Mouse (Mus musculus): ENCODE measurements around the gene Jagn1. TPM values are rescaled to one million over a fixed set of nuclear protein-coding genes. Genes with fewer than 3 reads are reported as not detected.
A peak's percentile ranks its signal among the peaks of the same experiment; 100 is the strongest.

Gene Jagn1
- polyA plus RNA-seq, 1 experiment from 2014 or later = 75.0 TPM

GRCm38 (mm10) chr6:113457952-113458534, 15.7 kb downstream of the Jagn1 start, which contains the start of gene Il17re:
Gene Il17re, plus strand, starts transcription at chr6:113458484.
- Histone ChIP-seq H3K4me3 (peak within 1 kb of the TSS; percentile 6; the same call in 1 of the 2 replicates), H3K27ac (no peak within 1 kb of the TSS), H3K4me2 (replicated peaks) (no peak within 1 kb of the TSS), H3K9me3 (no peaks in the 10 kb centered on the region), H3K9ac (no peak within 1 kb of the TSS), H3K4me1 (no peaks in the 10 kb centered on the region), H3K27me3 (no peaks in the 10 kb centered on the region), H3K36me3 (no peaks in the 10 kb centered on the region)
- no peak for ATAC-seq (ENCODE audit: insufficient number of reproducible peaks, insufficient read depth, low FRiP score, low TSS enrichment)
- WGBS = 51% methylated on average over 10 of the region's 10 CpGs

GRCm38 (mm10) chr6:113458635-113459034, 16.3 kb downstream of the Jagn1 start:
- no peak overlapping the region for H3K9ac ChIP-seq
- no peaks in the 10 kb centered on the region for H3K27me3 ChIP-seq
- peak overlapping the region; percentile 6; the same call in 1 of the 2 replicates for H3K4me3 ChIP-seq
- H3K36me3 ChIP-seq = no peaks in the 10 kb centered on the region
- H3K9me3 ChIP-seq = no peaks in the 10 kb centered on the region
- H3K4me2 ChIP-seq (replicated peaks) = no peak overlapping the region
- H3K4me1 ChIP-seq = no peaks in the 10 kb centered on the region
- no peak overlapping the region for H3K27ac ChIP-seq
- 0 out of 2 replicates have a peak, but pooled peaks have one; percentile 64 for ATAC-seq (ENCODE audit: insufficient number of reproducible peaks, insufficient read depth, low FRiP score, low TSS enrichment)
- 65% methylated on average over 10 of the region's 10 CpGs for WGBS

DNA sequence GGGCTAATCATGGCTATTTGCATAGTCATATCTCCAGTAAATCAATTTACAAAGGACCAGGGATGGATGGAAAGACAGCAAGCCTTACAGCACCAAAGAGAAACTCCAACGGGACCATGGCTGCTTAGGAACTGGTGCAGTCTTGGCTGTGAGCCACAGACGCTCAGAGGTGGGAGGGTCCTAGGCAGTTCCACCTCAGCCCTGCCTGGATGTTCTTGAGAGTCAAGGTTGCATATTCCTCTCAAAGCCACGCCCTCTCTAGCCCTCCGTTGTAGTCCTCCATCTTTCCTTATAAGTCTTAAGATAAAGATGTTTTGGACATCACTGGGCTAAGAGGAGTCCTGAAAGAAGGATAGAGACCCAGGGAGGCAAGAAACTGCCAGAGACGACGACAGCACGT, 21.7 kb downstream of the Jagn1 start:
- Histone ChIP-seq H3K9ac (no peak overlapping the region), H3K36me3 (no peaks in the 10 kb centered on the region), H3K4me3 (no peak overlapping the region), H3K9me3 (no peaks in the 10 kb centered on the region), H3K27me3 (peaks cover 3% of the 10 kb centered on the region; the same call in 1 of the 2 replicates), H3K4me1 (peaks cover under 1% of the 10 kb centered on the region; the same call in 1 of the 2 replicates), H3K27ac (no peak overlapping the region), H3K4me2 (replicated peaks) (no peak overlapping the region)
- 67% methylated on average over 7 of the region's 7 CpGs for WGBS
- no peak for ATAC-seq (ENCODE audit: insufficient number of reproducible peaks, insufficient read depth, low FRiP score, low TSS enrichment)

GRCm38 (mm10) chr6:113465602-113466001, 23.2 kb downstream of the Jagn1 start:
- no peak for ATAC-seq (ENCODE audit: insufficient number of reproducible peaks, insufficient read depth, low FRiP score, low TSS enrichment)
- Histone ChIP-seq H3K27me3 (peaks cover 18% of the 10 kb centered on the region), H3K36me3 (no peaks in the 10 kb centered on the region), H3K4me3 (no peak overlapping the region), H3K27ac (no peak overlapping the region), H3K9me3 (no peaks in the 10 kb centered on the region), H3K9ac (no peak overlapping the region), H3K4me1 (peaks cover 10% of the 10 kb centered on the region), H3K4me2 (replicated peaks) (no peak overlapping the region)
- WGBS = 53% methylated on average over 5 of the region's 5 CpGs

GRCm38 (mm10) chr6:113468512-113468911, 26.1 kb downstream of the Jagn1 start:
- peaks cover 32% of the 10 kb centered on the region for H3K27me3 ChIP-seq
- H3K4me2 ChIP-seq (replicated peaks) = 0 out of 2 replicates have a peak overlapping the region, but pooled peaks have one; percentile 71
- no peak for ATAC-seq (ENCODE audit: insufficient number of reproducible peaks, insufficient read depth, low FRiP score, low TSS enrichment)
- no peak overlapping the region for H3K4me3 ChIP-seq
- peak overlapping the region; percentile 4; the same call in 1 of the 2 replicates for H3K9ac ChIP-seq
- no peak overlapping the region for H3K27ac ChIP-seq
- peaks cover 14% of the 10 kb centered on the region for H3K4me1 ChIP-seq
- no peaks in the 10 kb centered on the region for H3K36me3 ChIP-seq
- H3K9me3 ChIP-seq = no peaks in the 10 kb centered on the region
- WGBS = 62% methylated on average over 3 of the region's 3 CpGs

- H3K27ac ChIP-seq = no peak overlapping the region
- no peak for ATAC-seq (ENCODE audit: insufficient number of reproducible peaks, insufficient read depth, low FRiP score, low TSS enrichment)
- WGBS = 6% methylated on average over 9 of the region's 9 CpGs
Measured at GRCm38 (mm10) chr6:113469021-113469420, 26.7 kb downstream of the Jagn1 start.

GRCm38 (mm10) chr6:113469432-113469831, 27.1 kb downstream of the Jagn1 start:
- no peak overlapping the region for H3K27ac ChIP-seq
- H3K9me3 ChIP-seq = no peaks in the 10 kb centered on the region
- ATAC-seq (ENCODE audit: insufficient number of reproducible peaks, insufficient read depth, low FRiP score, low TSS enrichment) = 0 out of 2 replicates have a peak, but pooled peaks have one; percentile 47

More at GRCm38 (mm10) chr6:113469021-113469420, 26.7 kb downstream of the Jagn1 start:
- Histone ChIP-seq H3K9me3 (no peaks in the 10 kb centered on the region), H3K4me2 (replicated peaks) (peak overlapping the region; percentile 71), H3K4me3 (peak overlapping the region; percentile 36), H3K4me1 (peaks cover 14% of the 10 kb centered on the region), H3K36me3 (no peaks in the 10 kb centered on the region), H3K9ac (peak overlapping the region; percentile 27; the same call in 1 of the 2 replicates), H3K27me3 (peaks cover 32% of the 10 kb centered on the region)

GRCm38 (mm10) chr6:113471297-113471936, 29.0 kb downstream of the Jagn1 start, which contains the start of gene Il17rc:
Gene Il17rc, plus strand, starts transcription at chr6:113471427.
- WGBS = 22% methylated on average over 12 of the region's 12 CpGs
- Histone ChIP-seq H3K4me3 (no peak within 1 kb of the TSS), H3K36me3 (no peaks in the 10 kb centered on the region), H3K9me3 (no peaks in the 10 kb centered on the region), H3K27ac (no peak within 1 kb of the TSS), H3K9ac (0 out of 2 replicates have a peak within 1 kb of the TSS, but pooled peaks have one; percentile 2), H3K27me3 (peaks cover 32% of the 10 kb centered on the region), H3K4me2 (replicated peaks) (peak within 1 kb of the TSS; percentile 30), H3K4me1 (peaks cover 14% of the 10 kb centered on the region)
- no peak for ATAC-seq (ENCODE audit: insufficient number of reproducible peaks, insufficient read depth, low FRiP score, low TSS enrichment)

More at GRCm38 (mm10) chr6:113469432-113469831, 27.1 kb downstream of the Jagn1 start:
- under 1% methylated on average over 31 of the region's 31 CpGs for WGBS
- Histone ChIP-seq H3K36me3 (no peaks in the 10 kb centered on the region), H3K4me1 (peaks cover 14% of the 10 kb centered on the region), H3K4me3 (peak overlapping the region; percentile 36), H3K4me2 (replicated peaks) (peak overlapping the region; percentile 71), H3K27me3 (peaks cover 32% of the 10 kb centered on the region), H3K9ac (peak overlapping the region; percentile 27; the same call in 1 of the 2 replicates)

DNA sequence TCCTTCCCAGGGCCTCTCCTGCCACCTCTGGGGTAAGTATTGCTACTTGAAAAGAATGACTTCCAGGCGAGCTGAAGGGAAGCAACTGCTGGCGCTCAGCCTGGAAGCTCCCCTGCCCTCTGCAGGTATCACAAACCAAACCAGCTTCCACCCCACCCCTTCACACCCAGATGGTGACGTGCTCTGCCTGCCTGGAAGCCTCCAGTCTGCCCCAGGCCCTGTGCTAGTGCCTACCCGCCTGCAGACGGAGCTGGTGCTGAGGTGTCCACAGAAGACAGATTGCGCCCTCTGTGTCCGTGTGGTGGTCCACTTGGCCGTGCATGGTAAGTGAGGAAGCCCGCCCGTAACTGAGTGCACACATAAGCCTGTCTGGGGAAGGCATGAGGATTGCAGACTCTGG, 29.7 kb downstream of the Jagn1 start:
- Histone ChIP-seq H3K9me3 (no peaks in the 10 kb centered on the region), H3K27me3 (peaks cover 32% of the 10 kb centered on the region), H3K9ac (0 out of 2 replicates have a peak overlapping the region, but pooled peaks have one; percentile 2), H3K4me1 (peaks cover 14% of the 10 kb centered on the region), H3K27ac (no peak overlapping the region), H3K36me3 (no peaks in the 10 kb centered on the region), H3K4me2 (replicated peaks) (no peak overlapping the region), H3K4me3 (no peak overlapping the region)
- no peak for ATAC-seq (ENCODE audit: insufficient number of reproducible peaks, insufficient read depth, low FRiP score, low TSS enrichment)
- WGBS = 66% methylated on average over 10 of the region's 10 CpGs

DNA sequence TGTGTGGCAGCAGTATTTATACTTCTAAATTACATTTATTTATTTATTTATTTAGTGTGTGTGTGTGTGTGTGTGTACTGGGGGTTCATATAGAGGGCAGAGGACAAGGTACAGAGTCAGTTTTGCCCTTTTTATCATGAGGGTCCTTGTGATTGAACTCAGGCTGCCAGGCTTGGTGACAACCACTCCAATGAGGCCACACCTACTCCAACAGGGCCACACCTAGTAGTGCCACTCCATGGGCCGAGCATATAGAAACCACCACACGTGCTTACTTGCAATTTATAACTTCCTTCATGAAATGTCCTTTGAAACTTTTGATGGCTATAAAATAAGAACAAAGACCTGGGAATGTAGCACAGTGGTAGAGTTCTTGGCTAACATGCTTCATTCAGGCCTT, 30.9 kb downstream of the Jagn1 start:
- Histone ChIP-seq H3K9me3 (no peaks in the 10 kb centered on the region), H3K9ac (no peak overlapping the region), H3K4me2 (replicated peaks) (no peak overlapping the region), H3K4me3 (no peak overlapping the region), H3K27ac (no peak overlapping the region), H3K27me3 (peaks cover 32% of the 10 kb centered on the region), H3K4me1 (peaks cover 14% of the 10 kb centered on the region), H3K36me3 (no peaks in the 10 kb centered on the region)
- ATAC-seq (ENCODE audit: insufficient number of reproducible peaks, insufficient read depth, low FRiP score, low TSS enrichment) = no peak
- WGBS = 89% methylated on average over 2 of the region's 2 CpGs

DNA sequence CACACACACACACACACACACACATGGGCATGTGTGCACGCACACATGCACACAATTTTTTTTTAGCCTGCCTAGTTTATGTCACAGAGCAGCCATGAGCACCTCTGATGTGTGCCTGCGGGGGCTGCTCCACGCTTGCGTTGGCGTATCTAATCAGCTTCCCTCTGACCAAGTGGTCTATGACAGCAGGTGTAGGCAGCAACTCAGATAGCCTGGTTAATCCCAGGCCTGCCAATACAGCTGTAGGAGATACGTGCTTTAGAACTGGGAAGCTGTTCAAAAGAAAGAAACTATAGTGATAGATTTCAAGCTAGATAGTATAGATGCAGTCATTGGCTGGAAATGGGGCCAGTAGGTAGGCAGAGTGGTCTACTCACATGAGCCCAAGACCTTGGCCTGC, 31.3 kb downstream of the Jagn1 start:
- no peak overlapping the region for H3K4me3 ChIP-seq
- peaks cover 14% of the 10 kb centered on the region for H3K4me1 ChIP-seq
- ATAC-seq (ENCODE audit: insufficient number of reproducible peaks, insufficient read depth, low FRiP score, low TSS enrichment) = no peak
- peaks cover 31% of the 10 kb centered on the region for H3K27me3 ChIP-seq
- no peaks in the 10 kb centered on the region for H3K9me3 ChIP-seq
- no peak overlapping the region for H3K9ac ChIP-seq
- H3K36me3 ChIP-seq = no peaks in the 10 kb centered on the region
- no peak overlapping the region for H3K27ac ChIP-seq
- WGBS = 82% methylated on average over 6 of the region's 6 CpGs
- no peak overlapping the region for H3K4me2 ChIP-seq (replicated peaks)

DNA sequence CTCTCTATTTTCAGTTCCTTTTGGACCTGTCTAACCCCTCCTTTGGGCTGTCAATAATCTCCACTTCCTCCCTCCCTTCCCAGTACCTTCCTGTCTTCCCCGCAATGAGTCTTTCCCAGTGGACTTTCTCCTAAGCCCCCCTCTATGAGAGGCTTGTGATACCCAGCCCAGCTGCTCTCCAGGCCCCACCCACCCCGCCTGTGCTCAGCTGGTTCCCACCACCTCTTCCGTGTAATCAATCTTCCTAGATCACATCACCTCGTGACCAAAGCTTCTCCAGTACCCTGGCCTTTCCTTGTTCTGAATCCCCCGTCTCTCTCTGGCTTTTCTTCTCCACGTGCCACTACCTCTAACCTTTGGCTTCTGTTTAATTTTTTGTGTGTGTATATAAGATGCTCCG, 35.0 kb downstream of the Jagn1 start:
- no peak overlapping the region for H3K4me2 ChIP-seq (replicated peaks)
- H3K4me3 ChIP-seq = no peak overlapping the region
- H3K9me3 ChIP-seq = no peaks in the 10 kb centered on the region
- no peaks in the 10 kb centered on the region for H3K36me3 ChIP-seq
- H3K27ac ChIP-seq = no peak overlapping the region
- H3K4me1 ChIP-seq = 0 out of 2 replicates have a peak, but pooled peaks cover 2% of the 10 kb centered on the region
- no peak for ATAC-seq (ENCODE audit: insufficient number of reproducible peaks, insufficient read depth, low FRiP score, low TSS enrichment)
- WGBS = 45% methylated on average over 7 of the region's 7 CpGs
- H3K27me3 ChIP-seq = peaks cover 31% of the 10 kb centered on the region
- H3K9ac ChIP-seq = no peak overlapping the region

All from embryonic facial prominence, embryonic 12.5 days (tissue).